Mouse (Mus musculus) CH12.LX (cell line): ENCODE measurements at regions not wholly inside any gene's neighbourhood (a gene's known extent, or its start where the extent isn't known, plus 50 kb on each side); places are given as distances from the start of the nearest gene placed in this dataset.

Experiments used
- CTCF ChIP-seq, 2 experiments: IDR thresholded peaks in 1 of 2; conservative IDR thresholded peaks in 1 of 2; 2 replicates each; pipeline ENCODE4 v1.5.1; 2011 to 2012; ENCODE audit warnings: low read depth in 2 of 2, low read length in 2 of 2, improper control_type of control experiment in 1 of 2, inconsistent platforms in 1 of 2, mild to moderate bottlenecking in 1 of 2, moderate library complexity in 1 of 2
- KAT2A ChIP-seq: IDR thresholded peaks from 2 replicates; pipeline ENCODE4 v1.6.1; 2012; ENCODE audit warnings: low read length, improper control_type of control experiment, inconsistent platforms; ENCODE audit not compliant: insufficient replicate concordance
- MAX ChIP-seq: IDR thresholded peaks from 2 replicates; pipeline ENCODE4 v1.6.1; 2011; ENCODE audit warnings: low read length, improper control_type of control experiment
- MEF2A ChIP-seq: IDR thresholded peaks from 2 replicates; pipeline ENCODE4 v1.6.1; 2014; ENCODE audit warnings: low read depth, mild to moderate bottlenecking, inconsistent platforms, low read length, improper control_type of control experiment, borderline replicate concordance
- POLR2A ChIP-seq: IDR thresholded peaks from 2 replicates; pipeline ENCODE4 v1.6.1; 2011; ENCODE audit warnings: low read depth, mild to moderate bottlenecking, improper control_type of control experiment, low read length

DNA sequence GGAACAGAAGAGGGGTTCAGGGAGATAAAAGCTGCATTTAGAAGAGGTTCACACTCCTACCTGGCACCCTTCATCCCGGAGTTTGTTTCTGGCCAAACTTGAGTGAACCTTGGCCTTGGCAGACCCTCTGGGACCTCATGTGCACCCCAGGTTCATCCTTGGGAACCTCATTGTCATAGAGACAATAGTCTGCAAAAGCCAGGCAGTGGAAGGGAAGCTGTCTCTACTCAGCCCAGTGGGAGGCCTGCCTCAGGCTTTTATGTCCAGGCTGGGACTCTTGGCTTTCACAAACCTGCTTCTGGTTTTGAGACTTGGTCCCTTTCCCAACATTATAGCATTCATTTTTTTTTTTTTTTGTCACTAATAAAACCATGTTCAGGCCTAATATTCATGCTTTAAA, 80.3 kb upstream of the Ctbp2 start:
- TF ChIP-seq MAX (no peak), CTCF (conservative IDR thresholded peaks at IDR 0.05 in 1 of 2, IDR thresholded peaks at IDR 0.05 in 1 of 2; ENCODE audit: low read depth in 2 of 2, low read length in 2 of 2) (no peak), MEF2A (no peak), POLR2A (no peak), KAT2A (no peak)
